Mouse (Mus musculus): ENCODE data around the gene Ampd2. TPM values are rescaled to one million over a fixed set of nuclear protein-coding genes. Genes with fewer than 3 reads are reported as not detected.

The Ampd2 gene
- polyA plus RNA-seq, 1 experiment from 2014 or later: 50.1 TPM

GRCm38 (mm10) chr3:108083904-108084407 is 2.5 kb downstream of the Ampd2 start:
- peaks cover 62% of the 10 kb centered on the region for H3K4me1 ChIP-seq
- 76% methylated on average over 4 of the region's 4 CpGs for WGBS
- ATAC-seq (ENCODE audit: insufficient number of reproducible peaks, low FRiP score, low TSS enrichment, low read depth): no peak
- H3K27ac ChIP-seq: no peak overlapping the region
- 0 out of 2 replicates have a peak overlapping the region, but pooled peaks have one; percentile 60 for H3K9ac ChIP-seq
- H3K4me3 ChIP-seq: peak overlapping the region; percentile 68; the same call in 1 of the 2 replicates
- no peaks in the 10 kb centered on the region for H3K9me3 ChIP-seq
- H3K4me2 ChIP-seq: peak overlapping the region; percentile 99
- H3K36me3 ChIP-seq: peaks cover 19% of the 10 kb centered on the region
- H3K27me3 ChIP-seq: no peaks in the 10 kb centered on the region

GRCm38 (mm10) chr3:108083161-108083560 is 3.3 kb downstream of the Ampd2 start:
- no peak overlapping the region for H3K27ac ChIP-seq
- ATAC-seq (ENCODE audit: insufficient number of reproducible peaks, low FRiP score, low TSS enrichment, low read depth): no peak
- H3K4me3 ChIP-seq: no peak overlapping the region
- 38% methylated on average over 2 of the region's 2 CpGs for WGBS
- no peak overlapping the region for H3K9ac ChIP-seq
- H3K4me1 ChIP-seq: peaks cover 58% of the 10 kb centered on the region
- H3K4me2 ChIP-seq: no peak overlapping the region
- H3K9me3 ChIP-seq: no peaks in the 10 kb centered on the region
- H3K36me3 ChIP-seq: peaks cover 26% of the 10 kb centered on the region
- H3K27me3 ChIP-seq: no peaks in the 10 kb centered on the region

GRCm38 (mm10) chr3:108082251-108082875 is 4.1 kb downstream of the Ampd2 start:
- no peaks in the 10 kb centered on the region for H3K9me3 ChIP-seq
- peaks cover 54% of the 10 kb centered on the region for H3K4me1 ChIP-seq
- H3K36me3 ChIP-seq: peaks cover 30% of the 10 kb centered on the region
- H3K9ac ChIP-seq: no peak overlapping the region
- 74% methylated on average over 1 of the region's 1 CpGs for WGBS
- H3K4me2 ChIP-seq: 0 out of 2 replicates have a peak overlapping the region, but pooled peaks have one; percentile 10
- no peak for ATAC-seq (ENCODE audit: insufficient number of reproducible peaks, low FRiP score, low TSS enrichment, low read depth)
- peak overlapping the region; percentile 51 for H3K27ac ChIP-seq
- no peak overlapping the region for H3K4me3 ChIP-seq
- no peaks in the 10 kb centered on the region for H3K27me3 ChIP-seq

GRCm38 (mm10) chr3:108081681-108082080 is 4.8 kb downstream of the Ampd2 start:
- H3K4me1 ChIP-seq: peaks cover 48% of the 10 kb centered on the region
- ATAC-seq (ENCODE audit: insufficient number of reproducible peaks, low FRiP score, low TSS enrichment, low read depth): no peak
- H3K27me3 ChIP-seq: no peaks in the 10 kb centered on the region
- H3K9ac ChIP-seq: no peak overlapping the region
- no peak overlapping the region for H3K4me2 ChIP-seq
- peak overlapping the region; percentile 40 for H3K27ac ChIP-seq
- no peaks in the 10 kb centered on the region for H3K9me3 ChIP-seq
- H3K4me3 ChIP-seq: no peak overlapping the region
- H3K36me3 ChIP-seq: peaks cover 37% of the 10 kb centered on the region
- WGBS: 45% methylated on average over 4 of the region's 4 CpGs

- no peak overlapping the region for H3K4me2 ChIP-seq
- H3K9me3 ChIP-seq: no peaks in the 10 kb centered on the region
- H3K4me1 ChIP-seq: peaks cover 8% of the 10 kb centered on the region
- no peak overlapping the region for H3K9ac ChIP-seq
- no peak for ATAC-seq (ENCODE audit: insufficient number of reproducible peaks, low FRiP score, low TSS enrichment, low read depth)
- WGBS: 91% methylated on average over 9 of the region's 9 CpGs
- H3K27me3 ChIP-seq: no peaks in the 10 kb centered on the region
- peaks cover 69% of the 10 kb centered on the region for H3K36me3 ChIP-seq
- no peak overlapping the region for H3K27ac ChIP-seq
- no peak overlapping the region for H3K4me3 ChIP-seq
Measured at GRCm38 (mm10) chr3:108076836-108077235, 9.6 kb downstream of the Ampd2 start.

- WGBS: 77% methylated on average over 10 of the region's 10 CpGs
Measured at GRCm38 (mm10) chr3:108072983-108073569, 13.4 kb downstream of the Ampd2 start.

GRCm38 (mm10) chr3:108070295-108071293 is 15.9 kb downstream of the Ampd2 start:
- H3K9ac ChIP-seq: no peak overlapping the region
- H3K4me3 ChIP-seq: no peak overlapping the region
- H3K36me3 ChIP-seq: peaks cover 22% of the 10 kb centered on the region
- ATAC-seq (ENCODE audit: insufficient number of reproducible peaks, low FRiP score, low TSS enrichment, low read depth): no peak
- H3K27ac ChIP-seq: no peak overlapping the region
- H3K4me2 ChIP-seq: no peak overlapping the region
- no peaks in the 10 kb centered on the region for H3K4me1 ChIP-seq
- no peaks in the 10 kb centered on the region for H3K27me3 ChIP-seq
- H3K9me3 ChIP-seq: no peaks in the 10 kb centered on the region
- WGBS: 63% methylated on average over 10 of the region's 10 CpGs

More at GRCm38 (mm10) chr3:108072983-108073569, 13.4 kb downstream of the Ampd2 start:
- no peak for ATAC-seq (ENCODE audit: insufficient number of reproducible peaks, low FRiP score, low TSS enrichment, low read depth)
- Histone ChIP-seq H3K4me1 (no peaks in the 10 kb centered on the region), H3K36me3 (peaks cover 44% of the 10 kb centered on the region), H3K9me3 (no peaks in the 10 kb centered on the region), H3K27ac (no peak overlapping the region), H3K27me3 (no peaks in the 10 kb centered on the region), H3K4me2 (no peak overlapping the region), H3K9ac (no peak overlapping the region), H3K4me3 (no peak overlapping the region)

GRCm38 (mm10) chr3:108069231-108069870 is 17.1 kb downstream of the Ampd2 start:
- Histone ChIP-seq H3K27ac (no peak overlapping the region), H3K9me3 (no peaks in the 10 kb centered on the region), H3K9ac (no peak overlapping the region), H3K27me3 (no peaks in the 10 kb centered on the region), H3K36me3 (peaks cover 9% of the 10 kb centered on the region), H3K4me3 (no peak overlapping the region), H3K4me2 (no peak overlapping the region), H3K4me1 (no peaks in the 10 kb centered on the region)
- 68% methylated on average over 13 of the region's 13 CpGs for WGBS
- no peak for ATAC-seq (ENCODE audit: insufficient number of reproducible peaks, low FRiP score, low TSS enrichment, low read depth)

- Histone ChIP-seq H3K27ac (no peak overlapping the region), H3K4me2 (no peak overlapping the region), H3K27me3 (no peaks in the 10 kb centered on the region), H3K9me3 (no peaks in the 10 kb centered on the region), H3K36me3 (peaks cover 4% of the 10 kb centered on the region), H3K9ac (no peak overlapping the region), H3K4me1 (no peaks in the 10 kb centered on the region), H3K4me3 (no peak overlapping the region)
- WGBS: 7% methylated on average over 1 of the region's 1 CpGs
- ATAC-seq (ENCODE audit: insufficient number of reproducible peaks, low FRiP score, low TSS enrichment, low read depth): no peak
Measured at GRCm38 (mm10) chr3:108068826-108069225, 17.6 kb downstream of the Ampd2 start.

GRCm38 (mm10) chr3:108067370-108067934 is 19.0 kb downstream of the Ampd2 start:
- H3K27me3 ChIP-seq: no peaks in the 10 kb centered on the region
- 68% methylated on average over 6 of the region's 6 CpGs for WGBS
- no peak overlapping the region for H3K9ac ChIP-seq
- H3K4me1 ChIP-seq: no peaks in the 10 kb centered on the region
- no peak overlapping the region for H3K4me3 ChIP-seq
- ATAC-seq (ENCODE audit: insufficient number of reproducible peaks, low FRiP score, low TSS enrichment, low read depth): no peak
- no peak overlapping the region for H3K27ac ChIP-seq
- H3K4me2 ChIP-seq: no peak overlapping the region
- no peaks in the 10 kb centered on the region for H3K9me3 ChIP-seq
- H3K36me3 ChIP-seq: no peaks in the 10 kb centered on the region

GRCm38 (mm10) chr3:108065551-108065950 is 20.9 kb downstream of the Ampd2 start:
- Histone ChIP-seq H3K4me1 (peaks cover 3% of the 10 kb centered on the region; the same call in 1 of the 2 replicates), H3K27me3 (no peaks in the 10 kb centered on the region), H3K36me3 (no peaks in the 10 kb centered on the region), H3K4me2 (no peak overlapping the region), H3K27ac (no peak overlapping the region), H3K4me3 (no peak overlapping the region), H3K9me3 (no peaks in the 10 kb centered on the region), H3K9ac (no peak overlapping the region)
- ATAC-seq (ENCODE audit: insufficient number of reproducible peaks, low FRiP score, low TSS enrichment, low read depth): no peak
- 80% methylated on average over 9 of the region's 9 CpGs for WGBS

Measured in limb, embryonic 15.5 days (tissue).